Mouse (Mus musculus) embryonic facial prominence, embryonic 11.5 days (tissue): ENCODE results near the gene Gm20388. TPM values are rescaled to one million over a fixed set of nuclear protein-coding genes. Genes with fewer than 3 reads are reported as not detected.

Source experiments
- ATAC-seq: fragments of 200-750 bp; cut with Nextera tagmentation; replicated peaks from 2 replicates; pipeline ENCODE4 v1.8.0; 2017; ENCODE audit warnings: low read depth; ENCODE audit not compliant: insufficient number of reproducible peaks, low FRiP score, low TSS enrichment
- DNase-seq: peaks from one replicate; pipeline ENCODE4 v3.0.0-alpha.2; 2015; ENCODE audit warnings: low spot score
- H3K27ac ChIP-seq: fragments of 300-500 bp; sonication (generic); replicated peaks from 2 replicates; pipeline ENCODE4 v1.5.1; 2014; ENCODE audit warnings: mild to moderate bottlenecking, low read depth, low read length, control low read depth
- H3K27me3 ChIP-seq: fragments of 300-500 bp; sonication (generic); 2 replicates; pipeline ENCODE4 v1.6.1; 2014; ENCODE audit warnings: mild to moderate bottlenecking, low read length, moderate library complexity, mixed read lengths; ENCODE audit not compliant: control insufficient read depth, insufficient read depth
- H3K36me3 ChIP-seq: fragments of 300-500 bp; sonication (generic); replicated peaks from 2 replicates; pipeline ENCODE4 v1.6.1; 2014; ENCODE audit warnings: low read depth, mild to moderate bottlenecking, low read length, moderate library complexity, mixed read lengths; ENCODE audit not compliant: control insufficient read depth, insufficient read depth
- H3K4me1 ChIP-seq: fragments of 300-500 bp; sonication (generic); 2 replicates; pipeline ENCODE4 v1.6.1; 2014; ENCODE audit warnings: low read length, mixed read lengths; ENCODE audit not compliant: control insufficient read depth, insufficient read depth
- H3K4me2 ChIP-seq: fragments of 300-500 bp; sonication (generic); 2 replicates; pipeline ENCODE4 v1.6.1; 2014; ENCODE audit warnings: low read depth, mild to moderate bottlenecking, control low read depth, low read length, moderate library complexity
- H3K4me3 ChIP-seq: fragments of 300-500 bp; sonication (generic); 2 replicates; pipeline ENCODE4 v1.5.1; 2014; ENCODE audit warnings: low read depth, low read length, control low read depth
- H3K9ac ChIP-seq: fragments of 300-500 bp; sonication (generic); replicated peaks from 2 replicates; pipeline ENCODE4 v1.6.1; 2014; ENCODE audit warnings: mild to moderate bottlenecking, control low read depth, low read length
- H3K9me3 ChIP-seq: fragments of 300-500 bp; sonication (generic); replicated peaks from 2 replicates; pipeline ENCODE4 v1.6.1; 2016; ENCODE audit warnings: mild to moderate bottlenecking, low read length, inconsistent platforms, mixed read lengths; ENCODE audit not compliant: control insufficient read depth
- WGBS: fragments of 180-500 bp; shearing (Covaris S2); extraction: QIAGEN DNeasy Blood & Tissue Kit; methylation state at CpG from one replicate; pipeline ENCODE4 v1.1.7; 2014; 5-methylcytosine and 5-hydroxymethylcytosine counted together
- polyA plus RNA-seq: library from polyadenylated mRNA; unstranded; fragments of >200 nt; fragmentation: Nextera tagmentation; extraction: Ambion mirVana; gene quantifications from 2 replicates; pipeline ENCODE4 v1.2.1, GENCODE M21; 2014

Gm20388 gene
- polyA plus RNA-seq, 1 experiment from 2014 or later, result 3.1 TPM

- H3K36me3 ChIP-seq, result no peaks in the 10 kb centered on the region
- no peak overlapping the region for H3K4me3 ChIP-seq
- peaks cover 6% of the 10 kb centered on the region for H3K4me1 ChIP-seq
- no peak overlapping the region for H3K27ac ChIP-seq
- H3K4me2 ChIP-seq, result no peak overlapping the region
- no peak for ATAC-seq
- no peaks in the 10 kb centered on the region; the same call in 1 of the 2 replicates for H3K9me3 ChIP-seq
- no peak overlapping the region for H3K9ac ChIP-seq
- DNase-seq, result no peak
- H3K27me3 ChIP-seq, result no peaks in the 10 kb centered on the region; the same call in 1 of the 2 replicates
- 84% methylated on average over 9 of the region's 9 CpGs for WGBS
Measured at GRCm38 (mm10) chr8:121904999-121905398, 1994.4 kb downstream of the Gm20388 start.

DNA sequence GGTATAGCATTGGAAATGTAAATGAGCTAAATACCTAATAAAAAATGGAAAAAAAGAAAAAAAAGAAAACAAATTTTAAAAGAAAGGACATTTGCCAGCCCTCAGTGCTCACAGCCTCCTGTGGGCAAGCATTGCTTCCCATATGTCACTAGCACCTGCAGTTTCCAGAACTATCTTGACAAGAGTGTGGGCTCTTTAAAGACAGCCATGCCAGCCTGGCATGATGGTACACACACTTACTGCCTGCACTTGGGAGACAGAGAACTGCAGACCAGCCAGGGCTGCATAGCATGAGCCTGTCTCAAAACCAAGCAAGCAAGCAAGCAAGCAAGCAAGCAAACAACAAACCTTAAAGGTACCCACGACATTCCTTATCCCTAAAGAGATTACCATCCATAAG, 1994.8 kb downstream of the Gm20388 start:
- H3K9ac ChIP-seq, result no peak overlapping the region
- H3K9me3 ChIP-seq, result no peaks in the 10 kb centered on the region; the same call in 1 of the 2 replicates
- no peak overlapping the region for H3K4me2 ChIP-seq
- H3K4me3 ChIP-seq, result 0 out of 2 replicates have a peak overlapping the region, but pooled peaks have one; percentile 67
- DNase-seq, result no peak
- WGBS, result 56% methylated on average over 1 of the region's 1 CpGs
- H3K27ac ChIP-seq, result no peak overlapping the region
- no peak for ATAC-seq
- H3K4me1 ChIP-seq, result peaks cover 6% of the 10 kb centered on the region
- no peaks in the 10 kb centered on the region for H3K36me3 ChIP-seq
- no peaks in the 10 kb centered on the region; the same call in 1 of the 2 replicates for H3K27me3 ChIP-seq

GRCm38 (mm10) chr8:121905864-121906263, 1995.2 kb downstream of the Gm20388 start:
- Histone ChIP-seq H3K36me3 (no peaks in the 10 kb centered on the region), H3K27me3 (no peaks in the 10 kb centered on the region; the same call in 1 of the 2 replicates), H3K27ac (no peak overlapping the region), H3K4me2 (peak overlapping the region; percentile 97), H3K9me3 (no peaks in the 10 kb centered on the region; the same call in 1 of the 2 replicates), H3K4me3 (peak overlapping the region; percentile 67; the same call in 1 of the 2 replicates), H3K9ac (peak overlapping the region; percentile 27; the same call in 1 of the 2 replicates), H3K4me1 (peaks cover 6% of the 10 kb centered on the region)
- 34% methylated on average over 5 of the region's 5 CpGs for WGBS
- DNase-seq (no peak), ATAC-seq (no peak)

- no peaks in the 10 kb centered on the region; the same call in 1 of the 2 replicates for H3K27me3 ChIP-seq
- H3K27ac ChIP-seq, result no peak overlapping the region
- no peaks in the 10 kb centered on the region for H3K36me3 ChIP-seq
- WGBS, result under 1% methylated on average over 72 of the region's 72 CpGs
- peak overlapping the region; percentile 97 for H3K4me2 ChIP-seq
- peaks cover 5% of the 10 kb centered on the region for H3K4me1 ChIP-seq
- peak; percentile 60 for DNase-seq
- H3K9ac ChIP-seq, result peak overlapping the region; percentile 71
- peak; percentile 66; the same call in 1 of the 2 replicates for ATAC-seq
- H3K4me3 ChIP-seq, result peak overlapping the region; percentile 67
- no peaks in the 10 kb centered on the region; the same call in 1 of the 2 replicates for H3K9me3 ChIP-seq
Measured at GRCm38 (mm10) chr8:121906542-121907512, 1996.2 kb downstream of the Gm20388 start.

DNA sequence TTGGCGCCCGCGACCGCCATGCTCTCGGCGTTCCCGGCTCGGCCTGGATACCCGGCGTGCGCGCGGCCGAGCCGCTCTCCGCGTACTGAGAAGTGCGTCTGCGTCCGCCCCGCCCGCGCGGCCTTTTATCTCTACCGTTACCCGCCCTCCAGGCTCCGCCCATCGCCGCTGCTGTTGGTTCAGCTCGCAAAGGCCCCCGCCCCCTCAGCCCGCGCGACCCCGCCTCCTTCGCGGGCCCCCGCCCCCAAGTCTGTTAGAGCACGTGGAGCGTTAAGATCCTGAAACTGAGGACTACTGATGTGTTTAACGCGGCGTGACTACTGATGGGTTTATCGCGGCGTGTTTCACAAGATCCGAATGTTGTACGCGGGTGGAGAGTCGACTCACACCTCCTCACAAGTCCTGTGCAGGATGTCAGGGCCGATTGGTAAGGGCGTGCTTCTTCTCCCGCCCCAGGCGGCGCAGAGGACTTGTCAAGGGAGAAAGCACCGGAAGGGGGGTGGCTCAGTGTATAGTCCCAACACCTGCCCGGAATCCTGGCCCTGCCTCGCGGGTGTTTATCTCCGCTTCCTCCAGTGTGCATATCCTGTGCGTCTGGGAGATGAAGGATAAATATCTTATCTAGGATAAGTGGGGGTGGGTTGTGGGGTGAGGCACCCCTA, 1997.1 kb downstream of the Gm20388 start, which contains the start of gene Slc7a5:
Gene Slc7a5, minus strand, starts transcription at position 108 of the 662 bp plus-strand sequence.
- peak within 1 kb of the TSS; percentile 97 for H3K4me2 ChIP-seq
- H3K27ac ChIP-seq, result no peak within 1 kb of the TSS
- no peaks in the 10 kb centered on the region for H3K36me3 ChIP-seq
- peaks cover 2% of the 10 kb centered on the region; the same call in 1 of the 2 replicates for H3K4me1 ChIP-seq
- H3K27me3 ChIP-seq, result no peaks in the 10 kb centered on the region; the same call in 1 of the 2 replicates
- H3K9ac ChIP-seq, result peak within 1 kb of the TSS; percentile 71
- no peaks in the 10 kb centered on the region for H3K9me3 ChIP-seq
- WGBS, result under 1% methylated on average over 57 of the region's 61 CpGs
- peak within 1 kb of the TSS; percentile 67 for H3K4me3 ChIP-seq
- peak; percentile 99 for DNase-seq
- peak; percentile 79 for ATAC-seq

- Histone ChIP-seq H3K4me3 (no peak overlapping the region), H3K4me1 (peaks cover 2% of the 10 kb centered on the region; the same call in 1 of the 2 replicates), H3K9ac (no peak overlapping the region), H3K27me3 (no peaks in the 10 kb centered on the region; the same call in 1 of the 2 replicates), H3K9me3 (no peaks in the 10 kb centered on the region), H3K36me3 (no peaks in the 10 kb centered on the region), H3K27ac (no peak overlapping the region), H3K4me2 (no peak overlapping the region)
- WGBS, result 53% methylated on average over 8 of the region's 8 CpGs
- DNase-seq, result no peak
- ATAC-seq, result no peak
Measured at GRCm38 (mm10) chr8:121908378-121909147, 1997.9 kb downstream of the Gm20388 start.

DNA sequence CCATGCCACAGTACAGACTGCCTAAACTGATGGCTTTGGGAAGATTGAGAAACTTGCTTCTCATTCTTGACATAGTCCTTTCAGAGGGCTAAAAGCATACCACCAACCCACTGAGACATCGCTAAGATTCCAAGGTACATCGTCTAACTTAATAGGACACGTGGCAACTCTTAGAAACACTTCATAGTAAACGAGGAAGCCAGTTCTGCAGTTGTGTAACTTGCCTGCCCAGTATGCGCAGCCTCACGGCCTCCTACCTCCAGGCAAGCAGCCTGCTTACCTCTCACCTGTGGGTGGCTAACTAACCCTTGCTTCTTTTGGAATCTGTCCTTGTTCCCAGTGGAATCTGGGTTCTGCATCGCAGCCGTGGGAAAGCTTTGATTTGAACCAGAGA, 1998.5 kb downstream of the Gm20388 start:
- Histone ChIP-seq H3K4me3 (no peak overlapping the region), H3K4me2 (no peak overlapping the region), H3K27ac (no peak overlapping the region), H3K27me3 (no peaks in the 10 kb centered on the region; the same call in 1 of the 2 replicates), H3K4me1 (peaks cover 2% of the 10 kb centered on the region; the same call in 1 of the 2 replicates), H3K9ac (no peak overlapping the region), H3K9me3 (no peaks in the 10 kb centered on the region), H3K36me3 (no peaks in the 10 kb centered on the region)
- ATAC-seq (no peak), DNase-seq (no peak)
- WGBS, result 64% methylated on average over 8 of the region's 8 CpGs
